Mouse (Mus musculus): Measurements from ENCODE around the gene Crtc2. TPM values are rescaled to one million over a fixed set of nuclear protein-coding genes. Genes with fewer than 3 reads are reported as not detected.
A peak's percentile ranks its signal among the peaks of the same experiment; 100 is the strongest.
"Not testable (repeated sequence)": the region's sequence is repeated elsewhere in the genome, so short reads cannot be mapped to it uniquely, and the experiment has no call there.

Crtc2 gene
- total RNA-seq, 4 experiments from 2014 or later, result 39.7 to 43.8 (median 42.8) TPM

DNA sequence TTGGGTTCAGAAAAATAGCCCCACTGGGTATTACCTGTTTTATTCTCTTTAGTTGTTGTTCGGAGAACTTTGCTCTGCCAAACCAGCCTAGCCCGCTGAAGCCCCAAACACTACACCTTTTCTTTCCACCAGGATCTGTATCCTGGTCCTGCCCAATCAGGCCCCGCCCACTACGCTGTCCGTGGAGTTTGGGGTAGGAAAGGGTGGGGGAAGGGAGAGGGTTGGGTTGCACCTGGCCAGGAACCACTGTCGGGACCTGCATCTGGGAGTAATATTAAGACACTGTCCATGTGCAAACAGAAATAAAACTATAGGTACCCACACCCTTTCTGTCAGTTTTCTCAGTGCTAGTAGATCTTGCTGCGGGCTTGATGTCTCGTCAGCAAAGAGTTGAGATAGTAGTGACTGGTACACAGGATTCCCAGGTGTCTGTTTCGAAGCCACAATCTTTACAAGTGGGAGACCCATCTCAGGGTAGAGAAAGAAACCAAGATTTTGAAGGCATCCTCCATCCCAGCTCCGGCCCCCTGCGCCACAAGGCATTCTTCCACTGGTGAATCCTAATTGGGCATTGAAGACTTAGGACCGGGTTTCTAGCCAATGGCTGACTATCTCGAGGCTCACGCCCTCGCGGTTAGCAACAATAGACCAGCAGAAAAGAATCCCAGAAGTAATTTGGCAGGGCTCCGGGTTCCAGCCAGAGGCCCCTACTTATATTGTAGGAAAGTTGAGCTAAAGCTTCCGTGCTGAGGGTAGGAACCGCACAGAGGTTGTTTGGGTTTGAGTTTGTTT, 10.8 kb upstream of the Crtc2 start, which contains the start of gene Creb3l4:
Gene Creb3l4, minus strand, starts transcription at position 529 of the 792 bp plus-strand sequence.
- no peak for DNase-seq (ENCODE audit: low spot score in 2 of 2)

GRCm38 (mm10) chr3:90245406-90245805, 8.6 kb upstream of the Crtc2 start:
- DNase-seq (ENCODE audit: low spot score in 2 of 2), result no peak

DNA sequence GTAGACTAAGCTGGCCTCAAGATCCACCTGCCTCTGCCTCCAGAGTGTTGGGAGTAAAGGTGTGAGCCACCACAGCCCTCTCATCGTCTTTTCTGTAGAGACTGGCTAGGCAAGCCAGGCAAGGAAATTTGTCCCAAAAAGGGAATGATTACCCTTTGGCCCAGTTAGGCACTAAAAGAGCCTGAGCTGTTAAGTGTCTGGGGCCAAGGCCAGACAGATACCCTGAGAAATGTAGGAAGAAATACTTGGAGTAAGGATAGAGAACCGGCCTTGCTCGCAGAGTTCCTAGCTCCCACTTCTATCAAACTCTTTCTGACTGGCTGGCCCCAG, 6.4 kb upstream of the Crtc2 start:
- DNase-seq (ENCODE audit: low spot score in 2 of 2), result no peak

DNA sequence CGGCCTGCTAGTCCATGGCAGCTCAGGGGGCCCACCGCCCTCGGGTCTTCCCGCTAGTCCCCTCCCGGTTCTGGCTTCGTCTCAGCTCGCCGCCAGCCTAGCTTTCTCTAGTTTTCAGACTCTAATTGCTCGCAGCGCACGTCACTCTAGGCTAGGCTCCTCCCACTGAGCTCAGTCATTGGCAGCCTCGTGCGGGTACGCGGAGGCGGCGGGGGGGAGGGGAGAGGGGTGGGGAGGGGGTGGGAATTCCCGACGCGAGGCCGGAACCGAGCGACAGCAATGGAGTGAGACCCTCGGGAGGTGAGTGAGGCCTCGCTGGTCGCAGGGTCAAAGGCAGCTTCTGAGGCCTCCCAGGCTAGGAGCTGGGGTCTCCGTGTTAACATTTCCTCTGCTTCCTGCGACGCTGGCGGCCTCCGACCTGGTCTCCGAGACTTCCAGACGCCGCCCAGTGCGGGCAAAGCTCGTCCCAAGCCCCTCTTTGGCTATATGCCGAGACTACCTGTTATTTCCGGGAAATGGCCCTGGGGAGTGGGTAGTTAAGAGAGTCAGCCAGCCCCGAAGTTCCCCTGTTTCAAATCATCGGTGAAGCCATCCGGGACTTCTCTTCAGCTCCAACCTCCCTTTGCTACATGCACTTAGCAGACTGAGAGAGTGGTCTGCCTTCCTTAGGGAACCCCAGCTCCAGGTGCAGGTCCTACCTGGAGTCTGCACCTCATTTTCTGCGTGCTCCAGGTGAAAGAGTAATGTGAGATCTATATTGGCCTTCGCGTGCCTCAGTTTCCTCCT, 5.8 kb upstream of the Crtc2 start, which contains the start of gene Slc39a1:
Gene Slc39a1, plus strand, starts transcription at position 213 of the 786 bp plus-strand sequence.
- peak; percentile 91 to 92 for DNase-seq (ENCODE audit: low spot score in 2 of 2)

GRCm38 (mm10) chr3:90248746-90249100, 5.2 kb upstream of the Crtc2 start:
- DNase-seq (ENCODE audit: low spot score in 2 of 2), result no peak

- no peak for DNase-seq (ENCODE audit: low spot score in 2 of 2)
Measured at GRCm38 (mm10) chr3:90250791-90251190, 3.2 kb upstream of the Crtc2 start.

GRCm38 (mm10) chr3:90251731-90252226, 2.2 kb upstream of the Crtc2 start:
- DNase-seq (ENCODE audit: low spot score in 2 of 2), result not testable (repeated sequence)

DNA sequence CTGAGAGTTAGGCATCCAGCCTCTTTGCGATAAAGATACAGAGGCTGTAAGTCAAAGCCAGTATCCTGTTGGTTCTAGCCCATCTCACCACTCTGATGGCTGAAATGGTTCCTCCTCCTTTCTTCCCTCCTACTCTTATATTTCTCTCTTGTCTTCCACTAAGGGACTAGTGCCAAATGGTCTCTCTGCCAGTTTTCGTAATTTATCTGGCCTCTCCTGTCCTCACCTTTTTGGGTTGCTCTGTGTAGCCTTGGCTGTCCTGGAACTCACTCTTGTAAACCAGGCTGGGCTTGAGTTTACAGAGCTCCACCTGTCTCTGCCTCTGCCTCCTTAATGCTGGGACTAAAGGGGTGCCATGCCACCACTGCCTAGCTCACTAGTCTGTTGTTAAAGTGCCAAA, 1.3 kb upstream of the Crtc2 start:
- not testable (repeated sequence) for DNase-seq (ENCODE audit: low spot score in 2 of 2)

DNA sequence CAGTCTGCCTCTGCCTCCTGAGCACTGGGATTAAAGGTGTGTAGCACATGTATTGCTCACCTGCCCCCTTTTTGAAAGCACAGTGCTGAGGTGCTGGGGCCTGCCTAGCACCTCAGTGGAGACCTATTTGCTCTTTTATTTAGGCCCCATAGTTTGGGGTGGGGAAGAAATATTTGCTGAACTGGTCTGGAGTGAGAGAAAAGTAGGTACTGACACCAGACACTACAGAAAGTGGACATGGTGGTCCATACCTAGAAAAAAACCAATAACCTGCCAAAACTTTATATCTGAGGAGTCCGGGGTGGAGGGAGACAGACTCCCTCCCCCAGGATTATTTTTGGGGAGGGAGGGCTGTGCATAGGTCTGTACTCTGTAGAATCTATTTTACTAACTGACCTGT, 789 bp upstream of the Crtc2 start:
- not testable (repeated sequence) for DNase-seq (ENCODE audit: low spot score in 2 of 2)

- no peak for DNase-seq (ENCODE audit: low spot score in 2 of 2)
Measured at GRCm38 (mm10) chr3:90254419-90255193, 643 bp downstream of the Crtc2 start.

DNA sequence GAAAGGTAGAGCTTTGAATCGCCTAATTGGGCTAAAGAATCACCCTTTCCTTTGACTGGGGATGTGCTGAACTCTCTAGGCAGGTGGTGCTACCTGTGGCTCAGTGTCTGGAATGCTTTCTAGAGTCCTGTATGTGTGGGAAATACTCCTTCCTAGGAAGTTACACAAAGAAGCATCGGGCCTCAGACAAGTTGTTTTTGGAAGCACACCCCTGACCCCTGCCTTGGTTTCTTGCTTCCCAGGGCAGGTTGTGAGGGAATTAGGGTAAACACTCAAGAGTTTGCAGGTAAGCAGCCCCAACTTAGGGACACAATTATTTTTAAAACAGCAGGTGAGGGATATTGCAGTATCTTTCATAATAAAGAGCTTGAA, 1.2 kb downstream of the Crtc2 start:
- DNase-seq (ENCODE audit: low spot score in 2 of 2), result no peak

- DNase-seq (ENCODE audit: low spot score in 2 of 2), result no peak
Measured at GRCm38 (mm10) chr3:90255784-90256353, 1.9 kb downstream of the Crtc2 start.

DNA sequence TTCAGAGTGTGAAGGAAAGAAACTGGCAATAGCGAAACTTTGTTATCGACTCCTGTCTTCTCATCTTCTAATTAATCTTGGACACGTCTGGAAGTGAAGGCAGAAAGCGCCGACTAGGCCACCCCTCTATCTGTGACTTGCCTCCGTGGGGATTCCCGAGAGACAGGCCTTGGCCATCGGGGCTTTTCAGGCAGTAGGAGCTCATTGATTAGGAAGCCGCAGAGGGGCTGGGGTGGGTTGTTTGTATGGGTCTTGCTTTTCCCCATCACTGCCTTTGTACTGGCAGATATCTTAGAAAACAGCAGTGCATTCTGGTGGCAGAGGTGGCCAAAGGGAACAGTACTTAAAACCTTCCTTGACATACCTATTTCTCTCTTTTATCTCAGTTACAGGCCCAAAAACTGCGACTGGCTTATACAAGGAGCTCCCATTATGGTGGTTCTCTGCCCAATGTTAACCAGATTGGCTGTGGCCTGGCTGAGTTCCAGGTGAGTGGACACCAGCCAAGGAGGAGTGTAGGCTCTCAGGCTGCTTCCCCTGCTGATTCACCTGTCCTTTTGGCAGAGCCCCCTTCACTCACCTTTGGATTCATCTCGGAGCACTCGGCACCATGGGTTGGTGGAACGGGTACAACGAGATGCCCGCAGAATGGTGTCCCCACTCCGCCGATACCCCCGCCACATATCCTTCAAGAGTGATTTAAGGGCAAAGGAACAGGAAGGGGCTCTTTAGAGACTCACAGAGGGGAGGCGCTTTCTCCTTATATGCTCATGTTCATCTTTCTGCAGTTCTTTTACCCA, 3.0 kb downstream of the Crtc2 start:
- DNase-seq (ENCODE audit: low spot score in 2 of 2), result no peak

GRCm38 (mm10) chr3:90258521-90258920, 4.6 kb downstream of the Crtc2 start:
- no peak for DNase-seq (ENCODE audit: low spot score in 2 of 2)

DNA sequence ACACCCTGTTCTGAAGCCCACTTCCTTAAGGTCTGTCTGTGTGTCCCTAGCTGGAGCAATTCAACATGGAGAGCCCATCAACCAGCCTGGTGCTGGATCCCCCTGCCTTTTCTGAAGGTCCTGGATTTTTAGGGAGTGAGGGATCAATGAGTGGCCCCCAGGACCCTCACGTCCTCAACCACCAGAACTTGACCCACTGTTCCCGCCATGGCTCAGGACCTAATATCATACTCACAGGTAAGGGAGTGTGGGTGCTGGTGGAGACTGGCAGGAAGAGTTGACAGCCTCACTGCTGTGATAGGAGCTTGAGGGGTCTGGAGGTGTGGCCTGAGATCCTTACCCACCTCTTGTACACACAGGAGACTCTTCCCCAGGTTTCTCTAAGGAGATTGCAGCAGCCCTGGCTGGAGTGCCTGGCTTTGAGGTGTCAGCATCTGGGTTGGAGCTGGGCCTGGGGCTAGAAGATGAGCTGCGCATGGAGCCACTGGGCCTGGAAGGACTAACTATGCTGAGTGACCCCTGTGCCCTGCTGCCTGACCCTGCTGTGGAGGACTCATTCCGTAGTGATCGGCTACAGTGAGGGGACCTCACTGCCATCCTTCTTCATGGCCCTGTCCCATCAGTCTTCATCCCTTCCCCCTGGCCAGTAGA, 9.3 kb downstream of the Crtc2 start:
- no peak for DNase-seq (ENCODE audit: low spot score in 2 of 2)

DNA sequence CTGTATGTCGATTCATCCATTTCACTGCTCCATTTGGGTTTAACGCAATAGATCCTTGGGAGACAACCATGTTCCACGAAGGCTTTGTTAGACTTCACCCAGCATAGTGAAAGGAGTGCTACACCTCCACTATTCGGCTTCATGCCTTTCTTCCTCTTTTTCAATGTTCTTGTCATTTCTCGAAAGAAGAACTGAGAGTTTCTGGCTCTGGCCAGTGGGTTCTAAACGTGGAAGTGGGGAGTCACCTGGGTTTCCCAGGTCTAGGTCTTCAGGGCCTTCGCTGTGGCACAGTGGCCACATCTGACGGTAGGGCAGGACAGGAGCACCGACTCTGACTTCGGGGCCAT, 10.7 kb downstream of the Crtc2 start:
- DNase-seq (ENCODE audit: low spot score in 2 of 2), result no peak

GRCm38 (mm10) chr3:90265034-90265931, 11.3 kb downstream of the Crtc2 start, which contains the start of gene Dennd4b:
TSS of gene Dennd4b (plus strand) at chr3:90265185.
- DNase-seq (ENCODE audit: low spot score in 2 of 2), result peak; percentile 73 to 84

- no peak for DNase-seq (ENCODE audit: low spot score in 2 of 2)
Measured at GRCm38 (mm10) chr3:90265932-90266741, 12.2 kb downstream of the Crtc2 start.

Data from layer of hippocampus, adult 8-10 months (tissue).